Mouse (Mus musculus) hematopoietic stem cell, adult 5-6 weeks (primary cell): Measurements from ENCODE around the gene E330017A01Rik. TPM values are rescaled to one million over a fixed set of nuclear protein-coding genes. Genes with fewer than 3 reads are reported as not detected.
A peak's percentile ranks its signal among the peaks of the same experiment; 100 is the strongest.

Experiments used
- ATAC-seq, 2 experiments: fragments of 125-278 bp in 1 of 2; replicated peaks in 1 of 2; 2 replicates each; pipeline ENCODE4 v1.8.0; 2016 to 2017; ENCODE audit warnings: inconsistent platforms in 2 of 2, mild to moderate bottlenecking in 2 of 2, moderate number of reproducible peaks in 2 of 2, low read depth in 1 of 2, moderate TSS enrichment in 1 of 2; ENCODE audit not compliant: low FRiP score in 2 of 2, poor library complexity in 2 of 2, severe bottlenecking in 2 of 2, insufficient read depth in 1 of 2, low TSS enrichment in 1 of 2
- total RNA-seq: library from RNA; stranded (forward); fragments of 172-1452, 232-1000 nt; gene quantifications from 2 replicates; pipeline ENCODE4 v1.2.3, GENCODE M21; 2017

The E330017A01Rik gene
- not detected in 2 replicates for total RNA-seq

GRCm38 (mm10) chr16:58638689-58639175, at the start of gene E330017A01Rik:
Gene E330017A01Rik (minus strand): TSS chr16:58638739.
- ATAC-seq: no peak; a peak in 1 of 4 replicates

- peak; percentile 90 to 94 for ATAC-seq
Measured at GRCm38 (mm10) chr16:58685548-58686537, 47.3 kb upstream of the E330017A01Rik start.

- ATAC-seq: no peak
Measured at GRCm38 (mm10) chr16:58684537-58684936, 46.0 kb upstream of the E330017A01Rik start.

- ATAC-seq: no peak
Measured at GRCm38 (mm10) chr16:58683911-58684310, 45.4 kb upstream of the E330017A01Rik start.

DNA sequence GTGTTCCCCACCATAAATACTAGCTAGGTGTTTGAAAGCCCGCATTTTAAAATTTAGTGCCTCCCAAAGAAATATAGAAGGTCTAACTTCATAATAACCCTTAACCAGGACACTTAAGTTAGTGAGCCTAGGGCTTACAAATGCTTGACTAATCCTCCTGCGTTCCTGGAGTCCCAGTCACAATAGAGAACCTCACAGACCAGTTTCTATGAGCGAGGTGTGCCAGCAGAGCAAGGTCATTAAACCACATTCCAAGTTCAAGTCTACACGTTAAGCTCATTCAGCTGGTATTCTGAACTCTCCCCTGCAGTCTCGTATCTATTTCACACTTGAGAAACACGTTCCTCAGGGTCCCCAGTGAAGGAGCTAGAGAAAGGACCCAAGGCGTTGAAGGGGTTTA, 44.3 kb upstream of the E330017A01Rik start:
- no peak for ATAC-seq

DNA sequence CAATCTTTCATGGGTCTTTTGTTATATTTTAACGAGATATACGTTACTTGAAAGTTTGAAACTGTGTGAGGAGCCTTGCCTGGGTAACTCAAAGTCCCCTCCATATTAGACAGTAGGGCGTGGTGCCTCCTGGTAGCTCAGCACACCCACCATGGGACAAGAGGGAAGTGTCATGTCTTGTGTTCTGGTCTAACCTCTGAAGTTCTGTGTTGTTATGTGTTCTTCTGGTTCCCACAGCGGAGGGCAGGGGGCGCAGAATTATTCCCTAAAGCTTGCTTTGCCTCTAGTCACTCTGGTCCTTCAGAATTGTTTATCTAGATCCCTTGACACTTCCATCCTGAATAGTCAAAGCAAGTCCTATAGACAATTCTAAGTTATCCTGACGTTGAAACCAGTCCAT, 43.5 kb upstream of the E330017A01Rik start:
- ATAC-seq: no peak

DNA sequence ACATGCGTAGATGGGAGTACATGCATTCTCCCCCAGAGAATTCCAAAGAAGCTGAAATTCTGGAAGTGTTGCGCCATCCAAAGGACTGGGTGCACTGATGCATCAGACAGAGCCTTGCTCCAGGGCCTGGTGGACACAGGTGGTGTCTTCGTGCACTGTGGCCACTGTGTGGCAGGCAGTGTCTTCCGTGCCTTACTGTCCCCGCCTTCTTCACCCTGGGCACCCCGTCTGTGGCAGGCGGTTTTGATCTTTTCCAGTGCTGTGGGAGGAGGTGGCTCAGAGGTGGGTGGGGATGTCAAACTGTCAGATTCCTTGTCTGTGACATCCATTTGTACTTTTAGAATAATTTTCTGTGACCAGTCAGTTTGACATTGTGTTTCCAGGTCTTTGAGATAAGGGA, 40.1 kb upstream of the E330017A01Rik start:
- peak in 1 of 2 experiments; percentile 53; a peak in 1 of 4 replicates for ATAC-seq

DNA sequence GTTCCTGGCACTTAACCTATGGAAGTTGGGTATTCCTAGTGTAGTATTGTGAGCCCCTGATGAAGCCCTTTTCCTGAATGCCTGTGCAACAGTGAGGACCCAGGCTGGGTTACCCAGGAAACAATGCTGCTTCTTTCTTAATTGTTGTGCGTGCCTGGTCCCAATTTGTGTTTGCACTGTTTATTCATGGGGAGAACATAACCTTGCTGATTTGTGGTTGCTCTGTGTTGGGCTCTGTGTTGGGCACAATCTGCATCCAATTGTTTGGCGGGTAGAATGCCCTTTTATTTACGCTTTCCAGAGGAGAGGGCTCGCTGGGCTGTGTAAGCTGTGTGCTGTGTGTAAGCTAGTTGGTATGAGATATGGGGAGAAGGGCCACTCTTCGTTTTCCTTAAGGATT, 39.0 kb upstream of the E330017A01Rik start:
- no peak for ATAC-seq

GRCm38 (mm10) chr16:58676633-58677032, 38.1 kb upstream of the E330017A01Rik start:
- no peak for ATAC-seq

GRCm38 (mm10) chr16:58676156-58676555, 37.6 kb upstream of the E330017A01Rik start:
- ATAC-seq: no peak

- ATAC-seq: no peak
Measured at GRCm38 (mm10) chr16:58675256-58675655, 36.7 kb upstream of the E330017A01Rik start.

- no peak for ATAC-seq
Measured at GRCm38 (mm10) chr16:58673811-58674410, 35.4 kb upstream of the E330017A01Rik start.

DNA sequence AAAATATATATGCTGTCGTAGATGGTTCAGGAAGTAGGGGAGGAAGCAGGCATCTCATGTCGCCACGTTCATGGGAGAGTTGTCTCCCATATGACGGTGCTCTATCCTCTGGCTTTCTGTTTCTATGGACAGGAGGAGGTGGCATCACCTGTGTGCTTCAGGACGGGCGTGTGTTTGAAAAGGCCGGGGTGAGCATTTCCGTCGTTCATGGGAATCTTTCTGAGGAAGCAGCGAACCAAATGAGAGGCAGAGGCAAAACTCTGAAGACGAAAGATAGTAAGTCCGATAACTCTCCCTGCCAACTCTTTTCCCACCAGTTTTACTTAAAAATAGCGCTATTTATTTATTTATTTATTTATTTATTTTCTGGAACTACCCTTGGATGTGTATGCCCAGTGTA, 33.9 kb upstream of the E330017A01Rik start:
- no peak for ATAC-seq

DNA sequence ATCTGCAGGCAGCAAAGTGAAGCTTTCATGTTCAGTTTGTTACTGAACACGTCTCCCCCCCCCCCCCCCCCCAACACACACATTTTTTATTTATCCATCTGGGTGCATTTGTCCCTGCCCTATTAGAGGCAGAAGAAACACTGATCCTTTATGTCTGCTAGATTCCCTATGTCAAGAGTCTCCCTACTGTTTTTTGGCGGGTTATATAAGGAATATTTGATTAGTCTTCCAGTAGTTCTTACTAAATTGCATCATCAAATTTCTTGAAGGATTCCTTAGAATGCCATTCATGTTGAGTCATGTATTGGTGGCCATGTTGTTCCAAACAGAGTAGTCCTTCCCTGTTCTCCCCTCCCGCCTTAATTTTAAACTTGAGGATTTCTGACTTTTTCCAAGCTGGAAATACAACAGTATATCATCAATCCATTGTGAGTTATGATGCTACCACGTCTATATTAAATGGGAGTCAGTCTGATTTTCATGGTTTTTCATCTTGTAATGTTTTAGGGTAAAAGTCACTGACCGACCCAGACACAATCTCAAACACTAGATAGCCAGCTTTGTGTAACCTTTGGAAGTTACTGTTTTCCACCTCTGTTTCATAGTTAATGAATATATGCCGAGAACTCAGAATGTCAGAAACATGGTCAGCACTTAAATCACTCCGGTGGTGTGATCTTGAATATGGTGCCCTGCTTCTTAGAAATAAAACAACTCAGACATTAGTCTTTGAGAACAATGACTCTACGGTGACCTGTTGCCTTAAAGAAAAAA, 32.9 kb upstream of the E330017A01Rik start:
- ATAC-seq: no peak

DNA sequence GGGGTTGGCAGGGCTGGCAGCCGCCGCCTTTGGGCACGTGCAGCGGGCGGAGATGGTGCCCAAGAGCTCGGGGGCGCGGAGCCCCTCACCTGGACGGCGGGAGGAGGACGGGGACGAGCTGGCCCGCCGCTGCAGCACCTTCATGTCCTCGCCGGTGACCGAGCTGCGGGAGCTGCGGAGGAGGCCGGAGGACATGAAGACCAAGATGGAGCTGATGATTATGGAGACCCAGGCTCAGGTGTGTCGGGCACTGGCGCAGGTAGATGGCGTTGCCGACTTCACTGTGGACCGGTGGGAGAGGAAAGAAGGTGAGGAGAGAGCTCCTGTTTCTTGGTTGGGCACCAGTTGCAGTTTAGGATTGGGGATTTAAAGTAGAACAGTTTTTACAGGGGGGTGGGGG, 32.1 kb upstream of the E330017A01Rik start:
- ATAC-seq: no peak

- ATAC-seq: peak; percentile 96 to 99
Measured at GRCm38 (mm10) chr16:58669917-58670630, 31.5 kb upstream of the E330017A01Rik start, which contains the start of gene Cpox. Gene Cpox (plus strand): TSS chr16:58670292.

- ATAC-seq: no peak
Measured at GRCm38 (mm10) chr16:58669264-58669663, 30.7 kb upstream of the E330017A01Rik start.
